Mouse (Mus musculus): ENCODE data around the gene Hist1h4d.
"Not testable (repeated sequence)": the region's sequence is repeated elsewhere in the genome, so short reads cannot be mapped to it uniquely, and the experiment has no call there.

Hist1h4d gene

GRCm38 (mm10) chr13:23542999-23543607, 38.3 kb upstream of the Hist1h4d start, which contains the start of gene Hist1h2bh:
Hist1h2bh (minus strand) TSS chr13:23543392.
- H3K27me3 ChIP-seq (ENCODE audit: control insufficient read depth, insufficient read depth, low read length, poor library complexity, severe bottlenecking); H3K36me3 ChIP-seq (ENCODE audit: control insufficient read depth, insufficient read depth, low read length, poor library complexity, severe bottlenecking): not testable (repeated sequence)
- DNase-seq (ENCODE audit: low read depth, low spot score), result peak; percentile 97

DNA sequence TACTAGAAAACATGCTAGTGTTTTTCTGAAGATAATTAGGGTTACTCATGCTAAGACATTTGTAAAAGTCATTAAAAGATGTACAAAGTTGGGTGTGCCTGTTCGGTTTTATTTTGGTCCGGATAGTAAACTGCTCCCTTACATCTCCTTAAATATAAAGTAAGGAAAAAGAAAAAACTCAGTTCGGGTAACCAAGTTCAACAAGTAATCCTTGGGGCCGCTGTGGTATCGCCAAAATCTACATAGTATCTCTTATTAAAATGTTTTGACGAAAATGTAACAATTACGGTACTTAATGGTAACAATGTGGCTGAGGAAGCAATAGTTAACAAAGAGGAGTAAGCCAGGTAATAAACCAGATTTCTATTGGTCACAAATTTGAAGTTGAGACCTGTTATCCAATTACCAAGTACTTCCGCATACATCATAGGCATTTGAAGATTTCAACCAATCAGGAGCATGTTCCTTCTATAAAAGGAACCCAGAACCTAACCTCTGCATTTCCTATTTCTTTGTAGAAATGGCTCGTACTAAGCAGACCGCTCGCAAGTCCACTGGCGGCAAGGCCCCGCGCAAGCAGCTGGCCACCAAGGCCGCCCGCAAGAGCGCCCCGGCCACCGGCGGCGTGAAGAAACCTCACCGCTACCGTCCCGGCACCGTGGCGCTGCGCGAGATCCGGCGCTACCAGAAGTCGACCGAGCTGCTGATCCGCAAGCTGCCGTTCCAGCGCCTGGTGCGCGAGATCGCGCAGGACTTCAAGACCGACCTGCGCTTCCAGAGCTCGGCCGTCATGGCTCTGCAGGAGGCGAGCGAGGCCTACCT, 37.2 kb upstream of the Hist1h4d start, which contains the start of gene Hist1h3f:
Gene Hist1h3f (plus strand): TSS at position 88 of the 822 bp plus-strand sequence.
- 0 out of 2 replicates have a peak, but pooled peaks cover 2% of the 10 kb centered on the region for H3K36me3 ChIP-seq (ENCODE audit: control insufficient read depth, insufficient read depth, low read length, poor library complexity, severe bottlenecking)
- H3K27me3 ChIP-seq (ENCODE audit: control insufficient read depth, insufficient read depth, low read length, poor library complexity, severe bottlenecking), result no peaks in the 10 kb centered on the region
- DNase-seq (ENCODE audit: low read depth, low spot score), result peak; percentile 96

- not testable (repeated sequence) for H3K27me3 ChIP-seq (ENCODE audit: control insufficient read depth, insufficient read depth, low read length, poor library complexity, severe bottlenecking); H3K36me3 ChIP-seq (ENCODE audit: control insufficient read depth, insufficient read depth, low read length, poor library complexity, severe bottlenecking); DNase-seq (ENCODE audit: low read depth, low spot score)
These were observed 36.6 kb upstream of the Hist1h4d start for GRCm38 (mm10) chr13:23544787-23545120.

GRCm38 (mm10) chr13:23546694-23547093, 34.7 kb upstream of the Hist1h4d start:
- 0 out of 2 replicates have a peak, but pooled peaks cover 2% of the 10 kb centered on the region for H3K36me3 ChIP-seq (ENCODE audit: control insufficient read depth, insufficient read depth, low read length, poor library complexity, severe bottlenecking)
- H3K27me3 ChIP-seq (ENCODE audit: control insufficient read depth, insufficient read depth, low read length, poor library complexity, severe bottlenecking), result no peaks in the 10 kb centered on the region
- DNase-seq (ENCODE audit: low read depth, low spot score), result no peak

GRCm38 (mm10) chr13:23550761-23551145, 30.6 kb upstream of the Hist1h4d start:
- Histone ChIP-seq H3K36me3 (ENCODE audit: control insufficient read depth, insufficient read depth, low read length, poor library complexity, severe bottlenecking) (0 out of 2 replicates have a peak, but pooled peaks cover 2% of the 10 kb centered on the region), H3K27me3 (ENCODE audit: control insufficient read depth, insufficient read depth, low read length, poor library complexity, severe bottlenecking) (no peaks in the 10 kb centered on the region)
- no peak for DNase-seq (ENCODE audit: low read depth, low spot score)

- DNase-seq (ENCODE audit: low read depth, low spot score), result peak; percentile 85
- not testable (repeated sequence) for H3K27me3 ChIP-seq (ENCODE audit: control insufficient read depth, insufficient read depth, low read length, poor library complexity, severe bottlenecking); H3K36me3 ChIP-seq (ENCODE audit: control insufficient read depth, insufficient read depth, low read length, poor library complexity, severe bottlenecking)
These were observed 30.1 kb upstream of the Hist1h4d start, which contains the start of gene Hist1h4f for GRCm38 (mm10) chr13:23551146-23551834. Hist1h4f (minus strand) TSS chr13:23551648.

- Histone ChIP-seq H3K27me3 (ENCODE audit: control insufficient read depth, insufficient read depth, low read length, poor library complexity, severe bottlenecking) (no peaks in the 10 kb centered on the region), H3K36me3 (ENCODE audit: control insufficient read depth, insufficient read depth, low read length, poor library complexity, severe bottlenecking) (no peaks in the 10 kb centered on the region)
- no peak for DNase-seq (ENCODE audit: low read depth, low spot score)
These were observed 29.2 kb upstream of the Hist1h4d start for GRCm38 (mm10) chr13:23551931-23552914.

- no peaks in the 10 kb centered on the region for H3K27me3 ChIP-seq (ENCODE audit: control insufficient read depth, insufficient read depth, low read length, poor library complexity, severe bottlenecking)
- no peak for DNase-seq (ENCODE audit: low read depth, low spot score)
- H3K36me3 ChIP-seq (ENCODE audit: control insufficient read depth, insufficient read depth, low read length, poor library complexity, severe bottlenecking), result no peaks in the 10 kb centered on the region
These were observed 28.4 kb upstream of the Hist1h4d start, which contains the start of gene Hist1h1d for GRCm38 (mm10) chr13:23552962-23553361. Hist1h1d (plus strand) TSS chr13:23553262.

- no peaks in the 10 kb centered on the region for H3K27me3 ChIP-seq (ENCODE audit: control insufficient read depth, insufficient read depth, low read length, poor library complexity, severe bottlenecking)
- DNase-seq (ENCODE audit: low read depth, low spot score), result no peak
- no peaks in the 10 kb centered on the region for H3K36me3 ChIP-seq (ENCODE audit: control insufficient read depth, insufficient read depth, low read length, poor library complexity, severe bottlenecking)
These were observed 27.0 kb upstream of the Hist1h4d start for GRCm38 (mm10) chr13:23554393-23554792.

- Histone ChIP-seq H3K36me3 (ENCODE audit: control insufficient read depth, insufficient read depth, low read length, poor library complexity, severe bottlenecking) (no peaks in the 10 kb centered on the region), H3K27me3 (ENCODE audit: control insufficient read depth, insufficient read depth, low read length, poor library complexity, severe bottlenecking) (no peaks in the 10 kb centered on the region)
- peak; percentile 85 for DNase-seq (ENCODE audit: low read depth, low spot score)
These were observed 26.2 kb upstream of the Hist1h4d start for GRCm38 (mm10) chr13:23554925-23555838.

- DNase-seq (ENCODE audit: low read depth, low spot score), result peak; percentile 88
- Histone ChIP-seq H3K27me3 (ENCODE audit: control insufficient read depth, insufficient read depth, low read length, poor library complexity, severe bottlenecking) (no peaks in the 10 kb centered on the region), H3K36me3 (ENCODE audit: control insufficient read depth, insufficient read depth, low read length, poor library complexity, severe bottlenecking) (no peaks in the 10 kb centered on the region)
These were observed 25.5 kb upstream of the Hist1h4d start for GRCm38 (mm10) chr13:23555839-23556416.

DNA sequence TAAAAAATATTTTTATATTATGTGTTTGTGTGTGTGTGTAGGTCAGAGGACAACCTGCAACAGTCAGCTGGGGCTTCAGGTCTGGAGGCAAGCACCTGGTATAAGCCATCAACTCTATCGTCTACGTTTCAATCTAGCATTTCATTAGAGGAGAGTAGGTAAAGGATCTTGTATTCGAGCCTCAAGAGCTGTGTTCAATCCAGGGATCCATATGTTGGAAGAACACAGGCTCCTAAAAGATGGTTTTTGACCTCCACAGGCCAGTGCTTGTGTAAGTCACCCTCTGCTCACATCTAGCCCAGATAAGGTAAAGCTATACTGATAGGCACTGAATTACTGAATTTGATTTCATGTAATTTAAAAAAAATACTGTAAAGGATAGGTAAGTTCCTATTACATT, 24.5 kb upstream of the Hist1h4d start:
- no peaks in the 10 kb centered on the region for H3K27me3 ChIP-seq (ENCODE audit: control insufficient read depth, insufficient read depth, low read length, poor library complexity, severe bottlenecking)
- no peaks in the 10 kb centered on the region for H3K36me3 ChIP-seq (ENCODE audit: control insufficient read depth, insufficient read depth, low read length, poor library complexity, severe bottlenecking)
- DNase-seq (ENCODE audit: low read depth, low spot score), result no peak

DNA sequence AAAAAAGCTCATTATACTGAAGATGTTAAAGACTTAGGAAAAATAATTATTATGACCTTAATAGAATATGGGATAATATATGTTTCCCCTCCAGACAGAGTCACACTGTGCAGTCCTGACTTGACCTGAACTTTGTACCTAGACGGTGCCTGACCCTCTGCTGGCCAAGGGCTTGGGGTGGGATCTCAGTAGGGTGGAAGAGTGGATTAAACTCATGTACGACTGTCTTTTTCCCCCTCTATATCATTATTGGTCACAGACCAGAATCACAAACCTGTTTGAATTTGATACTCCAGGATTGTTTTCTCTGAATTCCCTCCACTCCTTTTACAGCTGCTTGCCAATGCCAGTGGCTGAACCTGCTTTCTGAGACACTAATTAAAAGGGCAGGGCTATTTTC, 20.7 kb upstream of the Hist1h4d start:
- H3K36me3 ChIP-seq (ENCODE audit: control insufficient read depth, insufficient read depth, low read length, poor library complexity, severe bottlenecking); DNase-seq (ENCODE audit: low read depth, low spot score); H3K27me3 ChIP-seq (ENCODE audit: control insufficient read depth, insufficient read depth, low read length, poor library complexity, severe bottlenecking): not testable (repeated sequence)
